Mouse (Mus musculus): Measurements from ENCODE around the gene Olfr608. TPM values are rescaled to one million over a fixed set of nuclear protein-coding genes. Genes with fewer than 3 reads are reported as not detected.
"Not testable (repeated sequence)": the region's sequence is repeated elsewhere in the genome, so short reads cannot be mapped to it uniquely, and the experiment has no call there.

The Olfr608 gene
- not detected in 2 replicates for polyA plus RNA-seq (2012; rRNA removed)

- no peak for DNase-seq
- Histone ChIP-seq H3K4me1 (replicated peaks; ENCODE audit: control insufficient read depth, insufficient read depth, low read length) (no peaks in the 10 kb centered on the region), H3K36me3 (ENCODE audit: control insufficient read depth, insufficient read depth, low read length) (no peaks in the 10 kb centered on the region), H3K27me3 (ENCODE audit: control insufficient read depth, insufficient read depth, low read length) (no peaks in the 10 kb centered on the region), H3K27ac (ENCODE audit: control insufficient read depth, insufficient read depth, low read length) (no peak within 1 kb of the TSS), H3K4me3 (ENCODE audit: control insufficient read depth, insufficient read depth, low read length) (no peak within 1 kb of the TSS)
- no peak for TF ChIP-seq POLR2A (IDR thresholded peaks at IDR 0.05; ENCODE audit: control insufficient read depth, extremely low read depth, insufficient read depth, low read length, poor library complexity)
- TF ChIP-seq CTCF (IDR thresholded peaks at IDR 0.05; ENCODE audit: borderline replicate concordance, control insufficient read depth, extremely low read depth, insufficient read depth, low read length, poor library complexity): no peak
These were observed at the start of gene Olfr608 for GRCm38 (mm10) chr7:103469577-103469976. Olfr608 (plus strand) TSS chr7:103469877.

- H3K27me3 ChIP-seq (ENCODE audit: control insufficient read depth, insufficient read depth, low read length): no peaks in the 10 kb centered on the region
- no peak within 1 kb of the TSS for H3K4me3 ChIP-seq (ENCODE audit: control insufficient read depth, insufficient read depth, low read length)
- WGBS: 93% methylated on average over 1 of the region's 1 CpGs
- no peak for DNase-seq
- H3K4me1 ChIP-seq (replicated peaks; ENCODE audit: control insufficient read depth, insufficient read depth, low read length): no peaks in the 10 kb centered on the region
- no peak within 1 kb of the TSS for H3K27ac ChIP-seq (ENCODE audit: control insufficient read depth, insufficient read depth, low read length)
- TF ChIP-seq POLR2A (IDR thresholded peaks at IDR 0.05; ENCODE audit: control insufficient read depth, extremely low read depth, insufficient read depth, low read length, poor library complexity) (no peak), CTCF (IDR thresholded peaks at IDR 0.05; ENCODE audit: borderline replicate concordance, control insufficient read depth, extremely low read depth, insufficient read depth, low read length, poor library complexity) (no peak)
- no peaks in the 10 kb centered on the region for H3K36me3 ChIP-seq (ENCODE audit: control insufficient read depth, insufficient read depth, low read length)
These were observed 24.3 kb upstream of the Olfr608 start, which contains the start of gene Olfr605 for GRCm38 (mm10) chr7:103445339-103445738. Olfr605 (minus strand) TSS chr7:103445439.

GRCm38 (mm10) chr7:103448746-103449145 lies 20.9 kb upstream of the Olfr608 start, which contains the start of gene Olfr606:
Olfr606 (plus strand) TSS chr7:103449046.
- no peak within 1 kb of the TSS for H3K4me3 ChIP-seq (ENCODE audit: control insufficient read depth, insufficient read depth, low read length)
- no peaks in the 10 kb centered on the region for H3K36me3 ChIP-seq (ENCODE audit: control insufficient read depth, insufficient read depth, low read length)
- no peak for DNase-seq
- H3K27ac ChIP-seq (ENCODE audit: control insufficient read depth, insufficient read depth, low read length): no peak within 1 kb of the TSS
- H3K27me3 ChIP-seq (ENCODE audit: control insufficient read depth, insufficient read depth, low read length): no peaks in the 10 kb centered on the region
- H3K4me1 ChIP-seq (replicated peaks; ENCODE audit: control insufficient read depth, insufficient read depth, low read length): no peaks in the 10 kb centered on the region
- 95% methylated on average over 2 of the region's 2 CpGs for WGBS
- TF ChIP-seq POLR2A (IDR thresholded peaks at IDR 0.05; ENCODE audit: control insufficient read depth, extremely low read depth, insufficient read depth, low read length, poor library complexity): no peak
- TF ChIP-seq CTCF (IDR thresholded peaks at IDR 0.05; ENCODE audit: borderline replicate concordance, control insufficient read depth, extremely low read depth, insufficient read depth, low read length, poor library complexity): no peak

GRCm38 (mm10) chr7:103460590-103460989 lies 9.1 kb upstream of the Olfr608 start:
- 96% methylated on average over 5 of the region's 5 CpGs for WGBS
- Histone ChIP-seq H3K27me3 (ENCODE audit: control insufficient read depth, insufficient read depth, low read length) (no peaks in the 10 kb centered on the region), H3K27ac (ENCODE audit: control insufficient read depth, insufficient read depth, low read length) (no peak overlapping the region), H3K36me3 (ENCODE audit: control insufficient read depth, insufficient read depth, low read length) (no peaks in the 10 kb centered on the region), H3K4me1 (replicated peaks; ENCODE audit: control insufficient read depth, insufficient read depth, low read length) (no peaks in the 10 kb centered on the region), H3K4me3 (ENCODE audit: control insufficient read depth, insufficient read depth, low read length) (no peak overlapping the region)
- DNase-seq: no peak
- no peak for TF ChIP-seq POLR2A (IDR thresholded peaks at IDR 0.05; ENCODE audit: control insufficient read depth, extremely low read depth, insufficient read depth, low read length, poor library complexity)
- no peak for TF ChIP-seq CTCF (IDR thresholded peaks at IDR 0.05; ENCODE audit: borderline replicate concordance, control insufficient read depth, extremely low read depth, insufficient read depth, low read length, poor library complexity)

GRCm38 (mm10) chr7:103477106-103477505 lies 7.4 kb downstream of the Olfr608 start:
- not testable (repeated sequence) for H3K27ac ChIP-seq (ENCODE audit: control insufficient read depth, insufficient read depth, low read length); DNase-seq; H3K36me3 ChIP-seq (ENCODE audit: control insufficient read depth, insufficient read depth, low read length); H3K4me1 ChIP-seq (replicated peaks; ENCODE audit: control insufficient read depth, insufficient read depth, low read length); H3K4me3 ChIP-seq (ENCODE audit: control insufficient read depth, insufficient read depth, low read length); H3K27me3 ChIP-seq (ENCODE audit: control insufficient read depth, insufficient read depth, low read length)
- 93% methylated on average over 9 of the region's 9 CpGs for WGBS

GRCm38 (mm10) chr7:103497962-103498361 lies 28.3 kb downstream of the Olfr608 start, which contains the start of gene Olfr609:
Olfr609 (minus strand) TSS chr7:103498062.
- TF ChIP-seq POLR2A (IDR thresholded peaks at IDR 0.05; ENCODE audit: control insufficient read depth, extremely low read depth, insufficient read depth, low read length, poor library complexity): no peak
- TF ChIP-seq CTCF (IDR thresholded peaks at IDR 0.05; ENCODE audit: borderline replicate concordance, control insufficient read depth, extremely low read depth, insufficient read depth, low read length, poor library complexity): no peak
- H3K4me1 ChIP-seq (replicated peaks; ENCODE audit: control insufficient read depth, insufficient read depth, low read length): no peaks in the 10 kb centered on the region
- H3K4me3 ChIP-seq (ENCODE audit: control insufficient read depth, insufficient read depth, low read length): no peak within 1 kb of the TSS
- H3K27me3 ChIP-seq (ENCODE audit: control insufficient read depth, insufficient read depth, low read length): no peaks in the 10 kb centered on the region
- H3K27ac ChIP-seq (ENCODE audit: control insufficient read depth, insufficient read depth, low read length): no peak within 1 kb of the TSS
- no peaks in the 10 kb centered on the region for H3K36me3 ChIP-seq (ENCODE audit: control insufficient read depth, insufficient read depth, low read length)
- DNase-seq: no peak
- 86% methylated on average over 1 of the region's 1 CpGs for WGBS

- no peak within 1 kb of the TSS for H3K27ac ChIP-seq (ENCODE audit: control insufficient read depth, insufficient read depth, low read length)
- no peaks in the 10 kb centered on the region for H3K36me3 ChIP-seq (ENCODE audit: control insufficient read depth, insufficient read depth, low read length)
- no peaks in the 10 kb centered on the region for H3K4me1 ChIP-seq (replicated peaks; ENCODE audit: control insufficient read depth, insufficient read depth, low read length)
- 91% methylated on average over 2 of the region's 2 CpGs for WGBS
- no peak within 1 kb of the TSS for H3K4me3 ChIP-seq (ENCODE audit: control insufficient read depth, insufficient read depth, low read length)
- TF ChIP-seq POLR2A (IDR thresholded peaks at IDR 0.05; ENCODE audit: control insufficient read depth, extremely low read depth, insufficient read depth, low read length, poor library complexity): no peak
- no peak for TF ChIP-seq CTCF (IDR thresholded peaks at IDR 0.05; ENCODE audit: borderline replicate concordance, control insufficient read depth, extremely low read depth, insufficient read depth, low read length, poor library complexity)
- no peaks in the 10 kb centered on the region for H3K27me3 ChIP-seq (ENCODE audit: control insufficient read depth, insufficient read depth, low read length)
- DNase-seq: no peak
These were observed 42.3 kb downstream of the Olfr608 start, which contains the start of gene Olfr610 for GRCm38 (mm10) chr7:103512022-103512421. Olfr610 (minus strand) TSS chr7:103512122.

- not testable (repeated sequence) for H3K27ac ChIP-seq (ENCODE audit: control insufficient read depth, insufficient read depth, low read length); H3K36me3 ChIP-seq (ENCODE audit: control insufficient read depth, insufficient read depth, low read length); H3K4me3 ChIP-seq (ENCODE audit: control insufficient read depth, insufficient read depth, low read length); H3K27me3 ChIP-seq (ENCODE audit: control insufficient read depth, insufficient read depth, low read length); H3K4me1 ChIP-seq (replicated peaks; ENCODE audit: control insufficient read depth, insufficient read depth, low read length); DNase-seq
- 79% methylated on average over 1 of the region's 1 CpGs for WGBS
These were observed 51.1 kb downstream of the Olfr608 start, which contains the start of gene Olfr611 for GRCm38 (mm10) chr7:103520746-103521145. Olfr611 (minus strand) TSS chr7:103520846.
